Mouse (Mus musculus) heart, embryonic 12.5 days (tissue): ENCODE results near the gene Rpl41. TPM values are rescaled to one million over a fixed set of nuclear protein-coding genes. Genes with fewer than 3 reads are reported as not detected.

Experiments used
- ATAC-seq: fragments of 200-750 bp; cut with Nextera tagmentation; 2 replicates; pipeline ENCODE4 v1.8.0; 2017; ENCODE audit warnings: moderate TSS enrichment, moderate library complexity; ENCODE audit not compliant: insufficient number of reproducible peaks, low FRiP score
- H3K27ac ChIP-seq: fragments of 300-500 bp; sonication (generic); 2 replicates; pipeline ENCODE4 v1.5.1; 2016; ENCODE audit warnings: mild to moderate bottlenecking, moderate library complexity; ENCODE audit not compliant: poor library complexity, severe bottlenecking
- H3K27me3 ChIP-seq: fragments of 300-500 bp; sonication (generic); replicated peaks from 2 replicates; pipeline ENCODE4 v1.6.1; 2016; ENCODE audit warnings: mild to moderate bottlenecking, moderate library complexity
- H3K36me3 ChIP-seq: fragments of 300-500 bp; sonication (generic); 2 replicates; pipeline ENCODE4 v1.6.1; 2016; ENCODE audit warnings: mild to moderate bottlenecking, moderate library complexity
- H3K4me1 ChIP-seq: fragments of 300-500 bp; sonication (generic); replicated peaks from 2 replicates; pipeline ENCODE4 v1.6.1; 2016; ENCODE audit warnings: mild to moderate bottlenecking
- H3K4me2 ChIP-seq: fragments of 300-500 bp; sonication (generic); 2 replicates; pipeline ENCODE4 v1.6.1; 2016; ENCODE audit warnings: mild to moderate bottlenecking, moderate library complexity
- H3K4me3 ChIP-seq: fragments of 300-500 bp; sonication (generic); 2 replicates; pipeline ENCODE4 v1.5.1; 2016; ENCODE audit warnings: mild to moderate bottlenecking
- H3K9ac ChIP-seq: fragments of 300-500 bp; sonication (generic); 2 replicates; pipeline ENCODE4 v1.6.1; 2016; ENCODE audit warnings: mild to moderate bottlenecking, moderate library complexity
- H3K9me3 ChIP-seq: fragments of 300-500 bp; sonication (generic); replicated peaks from 2 replicates; pipeline ENCODE4 v1.6.1; 2016; ENCODE audit warnings: mild to moderate bottlenecking, moderate library complexity
- WGBS: fragments of 180-500 bp; shearing (Covaris S2); methylation state at CpG from one replicate; pipeline ENCODE4 v1.1.7; 2016; 5-methylcytosine and 5-hydroxymethylcytosine counted together
- polyA plus RNA-seq: library from polyadenylated mRNA; unstranded; fragments of >200 nt; fragmentation: Nextera tagmentation; extraction: Ambion mirVana; gene quantifications from 2 replicates; pipeline ENCODE4 v1.2.1, GENCODE M21; 2016

Rpl41 gene
- polyA plus RNA-seq, 1 experiment from 2014 or later = 2,341 TPM

- Histone ChIP-seq H3K9ac (no peak overlapping the region), H3K4me2 (no peak overlapping the region), H3K36me3 (peaks cover 44% of the 10 kb centered on the region), H3K9me3 (no peaks in the 10 kb centered on the region), H3K27me3 (no peaks in the 10 kb centered on the region), H3K27ac (no peak overlapping the region), H3K4me3 (no peak overlapping the region), H3K4me1 (peaks cover 22% of the 10 kb centered on the region)
- 95% methylated on average over 15 of the region's 15 CpGs for WGBS
- no peak for ATAC-seq
Measured at GRCm38 (mm10) chr10:128544151-128544657, 4.9 kb downstream of the Rpl41 start.

DNA sequence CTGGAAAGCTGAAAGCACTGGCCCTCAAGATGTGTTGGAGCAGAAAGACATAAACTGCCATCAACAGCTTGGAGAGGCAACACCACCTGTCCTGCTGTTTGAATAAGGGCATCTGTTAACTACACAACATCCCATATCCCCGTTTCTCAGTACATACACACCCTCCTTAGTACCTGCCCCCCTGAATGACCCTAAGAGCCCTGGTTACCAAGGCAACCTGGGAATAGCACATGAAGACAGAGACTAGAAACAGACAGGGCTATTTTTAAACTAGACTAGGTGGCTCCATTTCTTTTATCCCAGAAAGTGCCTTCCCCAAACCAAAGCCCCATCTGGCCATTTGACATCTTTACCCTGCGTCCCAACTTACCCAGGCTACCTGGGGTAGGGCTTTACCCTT lies 6.0 kb downstream of the Rpl41 start:
- Histone ChIP-seq H3K9me3 (no peaks in the 10 kb centered on the region), H3K27ac (no peak overlapping the region), H3K4me3 (no peak overlapping the region), H3K4me2 (0 out of 2 replicates have a peak overlapping the region, but pooled peaks have one; percentile 1), H3K36me3 (peaks cover 44% of the 10 kb centered on the region), H3K9ac (no peak overlapping the region), H3K27me3 (no peaks in the 10 kb centered on the region), H3K4me1 (peaks cover 22% of the 10 kb centered on the region)
- 52% methylated on average over 2 of the region's 2 CpGs for WGBS
- no peak for ATAC-seq

- H3K9me3 ChIP-seq = no peaks in the 10 kb centered on the region
- H3K4me1 ChIP-seq = peaks cover 11% of the 10 kb centered on the region
- H3K36me3 ChIP-seq = peaks cover 21% of the 10 kb centered on the region
- 91% methylated on average over 1 of the region's 1 CpGs for WGBS
- H3K27me3 ChIP-seq = no peaks in the 10 kb centered on the region
- no peak overlapping the region for H3K4me2 ChIP-seq
- no peak overlapping the region for H3K9ac ChIP-seq
- H3K27ac ChIP-seq = no peak overlapping the region
- H3K4me3 ChIP-seq = no peak overlapping the region
- no peak for ATAC-seq
Measured at GRCm38 (mm10) chr10:128538340-128538870, 10.7 kb downstream of the Rpl41 start.

GRCm38 (mm10) chr10:128536266-128536940 lies 12.7 kb downstream of the Rpl41 start:
- no peaks in the 10 kb centered on the region for H3K27me3 ChIP-seq
- 14% methylated on average over 18 of the region's 18 CpGs for WGBS
- H3K27ac ChIP-seq = peak overlapping the region; percentile 38; the same call in 1 of the 2 replicates
- peaks cover 4% of the 10 kb centered on the region; the same call in 1 of the 2 replicates for H3K4me1 ChIP-seq
- no peaks in the 10 kb centered on the region for H3K9me3 ChIP-seq
- H3K9ac ChIP-seq = peak overlapping the region; percentile 45; the same call in 1 of the 2 replicates
- H3K36me3 ChIP-seq = 0 out of 2 replicates have a peak, but pooled peaks cover 4% of the 10 kb centered on the region
- H3K4me2 ChIP-seq = peak overlapping the region; percentile 56
- H3K4me3 ChIP-seq = peak overlapping the region; percentile 24
- ATAC-seq = peak; percentile 93

GRCm38 (mm10) chr10:128535624-128536265 lies 13.4 kb downstream of the Rpl41 start:
- H3K9ac ChIP-seq = peak overlapping the region; percentile 40; the same call in 1 of the 2 replicates
- no peak overlapping the region for H3K27ac ChIP-seq
- WGBS = 74% methylated on average over 4 of the region's 4 CpGs
- ATAC-seq = 0 out of 2 replicates have a peak, but pooled peaks have one; percentile 5
- H3K4me3 ChIP-seq = peak overlapping the region; percentile 24; the same call in 1 of the 2 replicates
- H3K36me3 ChIP-seq = no peaks in the 10 kb centered on the region
- H3K4me2 ChIP-seq = peak overlapping the region; percentile 56
- H3K27me3 ChIP-seq = no peaks in the 10 kb centered on the region
- peaks cover 4% of the 10 kb centered on the region; the same call in 1 of the 2 replicates for H3K4me1 ChIP-seq
- no peaks in the 10 kb centered on the region for H3K9me3 ChIP-seq

- H3K4me3 ChIP-seq = no peak overlapping the region
- H3K27me3 ChIP-seq = no peaks in the 10 kb centered on the region
- no peak overlapping the region for H3K4me2 ChIP-seq
- H3K36me3 ChIP-seq = no peaks in the 10 kb centered on the region
- no peaks in the 10 kb centered on the region for H3K9me3 ChIP-seq
- peaks cover 4% of the 10 kb centered on the region; the same call in 1 of the 2 replicates for H3K4me1 ChIP-seq
- H3K27ac ChIP-seq = no peak overlapping the region
- 76% methylated on average over 2 of the region's 2 CpGs for whole genome bisulfite sequencing
- ATAC-seq = no peak
- no peak overlapping the region for H3K9ac ChIP-seq
Measured at GRCm38 (mm10) chr10:128535206-128535605, 13.9 kb downstream of the Rpl41 start.

DNA sequence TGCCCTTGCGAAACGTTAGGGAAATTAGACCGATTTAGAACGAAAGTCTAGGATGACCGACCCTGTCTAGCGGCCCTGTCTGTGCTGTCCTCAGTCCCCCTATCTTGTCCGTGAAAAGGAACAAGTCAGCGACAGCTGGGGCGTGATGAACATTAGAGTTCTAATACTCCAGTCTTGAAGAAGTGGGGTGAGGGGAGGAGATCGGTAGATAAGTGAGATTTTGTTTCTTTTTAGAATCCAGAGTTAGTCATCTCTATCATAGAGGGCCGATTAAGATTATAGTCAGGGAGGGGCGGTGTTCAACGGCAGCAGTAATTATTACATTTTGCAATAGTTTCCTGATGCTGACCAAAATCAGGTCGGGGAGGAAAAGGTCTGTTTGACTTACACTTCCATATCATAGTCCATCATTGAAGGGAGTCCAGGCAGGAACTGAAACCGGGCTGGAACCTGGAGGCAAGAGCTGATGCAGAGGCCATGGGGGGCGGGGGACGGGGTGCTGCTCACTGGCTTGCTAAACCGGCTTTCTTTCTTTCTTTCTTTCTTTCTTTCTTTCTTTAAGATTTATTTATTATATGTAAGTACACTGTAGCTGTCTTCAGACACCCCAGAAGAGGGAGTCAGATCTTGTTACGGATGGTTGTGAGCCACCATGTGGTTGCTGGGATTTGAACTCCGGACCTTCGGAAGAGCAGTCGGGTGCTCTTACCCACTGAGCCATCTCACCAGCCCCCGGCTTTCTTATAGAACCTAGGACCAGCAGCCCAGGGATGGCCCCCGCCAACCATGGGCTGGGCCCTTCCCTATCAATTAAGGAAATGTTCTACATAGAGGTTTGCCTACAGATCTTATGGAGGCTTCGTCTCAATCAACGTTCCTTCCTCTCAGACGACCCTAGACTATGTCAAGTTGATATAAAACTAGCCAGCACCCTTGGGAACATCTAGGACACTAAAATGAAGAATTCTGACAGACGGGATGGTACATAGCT lies 22.4 kb downstream of the Rpl41 start:
- H3K27me3 ChIP-seq = no peaks in the 10 kb centered on the region
- peaks cover 9% of the 10 kb centered on the region for H3K4me1 ChIP-seq
- H3K9ac ChIP-seq = peak overlapping the region; percentile 47
- H3K4me2 ChIP-seq = peak overlapping the region; percentile 88
- peak overlapping the region; percentile 68 for H3K4me3 ChIP-seq
- H3K9me3 ChIP-seq = no peaks in the 10 kb centered on the region
- 26% methylated on average over 28 of the region's 28 CpGs for WGBS
- peaks cover 6% of the 10 kb centered on the region; the same call in 1 of the 2 replicates for H3K36me3 ChIP-seq
- ATAC-seq = no peak
- H3K27ac ChIP-seq = peak overlapping the region; percentile 36

- Histone ChIP-seq H3K9ac (peak within 1 kb of the TSS; percentile 81), H3K27me3 (no peaks in the 10 kb centered on the region), H3K4me1 (peaks cover 9% of the 10 kb centered on the region), H3K4me3 (peak within 1 kb of the TSS; percentile 68), H3K36me3 (peaks cover 14% of the 10 kb centered on the region), H3K4me2 (peak within 1 kb of the TSS; percentile 88), H3K9me3 (no peaks in the 10 kb centered on the region), H3K27ac (peak within 1 kb of the TSS; percentile 65)
- under 1% methylated on average over 37 of the region's 37 CpGs for WGBS
- ATAC-seq = peak; percentile 96
Measured at GRCm38 (mm10) chr10:128525671-128526308, 23.3 kb downstream of the Rpl41 start, which contains the start of gene Esyt1. Gene Esyt1 (minus strand): TSS chr10:128525871.

GRCm38 (mm10) chr10:128524732-128525662 lies 24.1 kb downstream of the Rpl41 start:
- Histone ChIP-seq H3K4me2 (peak overlapping the region; percentile 88), H3K27me3 (no peaks in the 10 kb centered on the region), H3K36me3 (peaks cover 22% of the 10 kb centered on the region), H3K9ac (peak overlapping the region; percentile 81), H3K4me1 (peaks cover 9% of the 10 kb centered on the region), H3K9me3 (no peaks in the 10 kb centered on the region), H3K4me3 (peak overlapping the region; percentile 68), H3K27ac (peak overlapping the region; percentile 65)
- ATAC-seq = peak; percentile 18
- WGBS = under 1% methylated on average over 58 of the region's 58 CpGs
